Mouse (Mus musculus): Measurements from ENCODE around the gene 2510002D24Rik. TPM values are rescaled to one million over a fixed set of nuclear protein-coding genes. Genes with fewer than 3 reads are reported as not detected.

2510002D24Rik gene
- polyA plus RNA-seq, 1 experiment from 2014 or later = 35.6 TPM

GRCm38 (mm10) chr16:18809001-18809400 is 27.4 kb upstream of the 2510002D24Rik start:
- peaks cover 28% of the 10 kb centered on the region for H3K36me3 ChIP-seq (ENCODE audit: control insufficient read depth, insufficient read depth, low read length)
- H3K4me1 ChIP-seq (ENCODE audit: control insufficient read depth, insufficient read depth, low read length) = peaks cover 7% of the 10 kb centered on the region
- no peak overlapping the region for H3K4me2 ChIP-seq
- no peak overlapping the region for H3K9ac ChIP-seq (ENCODE audit: low read depth, low read length)
- no peak for ATAC-seq (replicated peaks; ENCODE audit: insufficient number of reproducible peaks, low FRiP score, low TSS enrichment)
- no peak overlapping the region for H3K27ac ChIP-seq (ENCODE audit: low read depth, low read length)
- H3K27me3 ChIP-seq (ENCODE audit: control insufficient read depth, insufficient read depth, low read length) = no peaks in the 10 kb centered on the region
- no peaks in the 10 kb centered on the region for H3K9me3 ChIP-seq (replicated peaks; ENCODE audit: control insufficient read depth, low read length)
- H3K4me3 ChIP-seq (ENCODE audit: low read depth, low read length) = no peak overlapping the region
- WGBS (ENCODE audit: insufficient replicate concordance) = 90% methylated on average over 5 of the region's 5 CpGs

- peak overlapping the region; percentile 95 for H3K9ac ChIP-seq (ENCODE audit: low read depth, low read length)
- H3K4me3 ChIP-seq (ENCODE audit: low read depth, low read length) = peak overlapping the region; percentile 90
- peak; percentile 19; the same call in 1 of the 2 replicates for ATAC-seq (replicated peaks; ENCODE audit: insufficient number of reproducible peaks, low FRiP score, low TSS enrichment)
- peaks cover 7% of the 10 kb centered on the region for H3K4me1 ChIP-seq (ENCODE audit: control insufficient read depth, insufficient read depth, low read length)
- 8% methylated on average over 5 of the region's 5 CpGs for WGBS (ENCODE audit: insufficient replicate concordance)
- no peaks in the 10 kb centered on the region for H3K9me3 ChIP-seq (replicated peaks; ENCODE audit: control insufficient read depth, low read length)
- H3K27me3 ChIP-seq (ENCODE audit: control insufficient read depth, insufficient read depth, low read length) = no peaks in the 10 kb centered on the region
- peak overlapping the region; percentile 95 for H3K4me2 ChIP-seq
- H3K36me3 ChIP-seq (ENCODE audit: control insufficient read depth, insufficient read depth, low read length) = peaks cover 17% of the 10 kb centered on the region
- peak overlapping the region; percentile 63; the same call in 1 of the 2 replicates for H3K27ac ChIP-seq (ENCODE audit: low read depth, low read length)
Observed at GRCm38 (mm10) chr16:18811032-18811431, 25.3 kb upstream of the 2510002D24Rik start.

GRCm38 (mm10) chr16:18811468-18812384 is 24.7 kb upstream of the 2510002D24Rik start, which contains the start of the genes Ufd1 and Cdc45:
TSS of gene Ufd1 (plus strand) at chr16:18811779.
TSS of gene Cdc45 (minus strand) at chr16:18811987.
- H3K27me3 ChIP-seq (ENCODE audit: control insufficient read depth, insufficient read depth, low read length) = no peaks in the 10 kb centered on the region
- under 1% methylated on average over 42 of the region's 42 CpGs for WGBS (ENCODE audit: insufficient replicate concordance)
- peaks cover 16% of the 10 kb centered on the region for H3K36me3 ChIP-seq (ENCODE audit: control insufficient read depth, insufficient read depth, low read length)
- peak within 1 kb of the TSS; percentile 63 for H3K27ac ChIP-seq (ENCODE audit: low read depth, low read length)
- H3K4me3 ChIP-seq (ENCODE audit: low read depth, low read length) = peak within 1 kb of the TSS; percentile 90
- H3K4me1 ChIP-seq (ENCODE audit: control insufficient read depth, insufficient read depth, low read length) = peaks cover 7% of the 10 kb centered on the region
- peak within 1 kb of the TSS; percentile 95 for H3K9ac ChIP-seq (ENCODE audit: low read depth, low read length)
- peak; percentile 93 for ATAC-seq (replicated peaks; ENCODE audit: insufficient number of reproducible peaks, low FRiP score, low TSS enrichment)
- peak within 1 kb of the TSS; percentile 95 for H3K4me2 ChIP-seq
- H3K9me3 ChIP-seq (replicated peaks; ENCODE audit: control insufficient read depth, low read length) = no peaks in the 10 kb centered on the region

GRCm38 (mm10) chr16:18812385-18812910 is 23.9 kb upstream of the 2510002D24Rik start:
- no peaks in the 10 kb centered on the region for H3K27me3 ChIP-seq (ENCODE audit: control insufficient read depth, insufficient read depth, low read length)
- no peaks in the 10 kb centered on the region for H3K9me3 ChIP-seq (replicated peaks; ENCODE audit: control insufficient read depth, low read length)
- 2% methylated on average over 31 of the region's 31 CpGs for WGBS (ENCODE audit: insufficient replicate concordance)
- H3K9ac ChIP-seq (ENCODE audit: low read depth, low read length) = peak overlapping the region; percentile 95
- H3K4me2 ChIP-seq = peak overlapping the region; percentile 95
- H3K36me3 ChIP-seq (ENCODE audit: control insufficient read depth, insufficient read depth, low read length) = peaks cover 13% of the 10 kb centered on the region
- peaks cover 7% of the 10 kb centered on the region for H3K4me1 ChIP-seq (ENCODE audit: control insufficient read depth, insufficient read depth, low read length)
- ATAC-seq (replicated peaks; ENCODE audit: insufficient number of reproducible peaks, low FRiP score, low TSS enrichment) = peak; percentile 23
- peak overlapping the region; percentile 62 for H3K27ac ChIP-seq (ENCODE audit: low read depth, low read length)
- H3K4me3 ChIP-seq (ENCODE audit: low read depth, low read length) = peak overlapping the region; percentile 90

GRCm38 (mm10) chr16:18822356-18822755 is 14.0 kb upstream of the 2510002D24Rik start:
- ATAC-seq (replicated peaks; ENCODE audit: insufficient number of reproducible peaks, low FRiP score, low TSS enrichment) = no peak
- Histone ChIP-seq H3K9ac (ENCODE audit: low read depth, low read length) (no peak overlapping the region), H3K27me3 (ENCODE audit: control insufficient read depth, insufficient read depth, low read length) (no peaks in the 10 kb centered on the region), H3K27ac (ENCODE audit: low read depth, low read length) (no peak overlapping the region), H3K4me1 (ENCODE audit: control insufficient read depth, insufficient read depth, low read length) (no peaks in the 10 kb centered on the region), H3K4me3 (ENCODE audit: low read depth, low read length) (no peak overlapping the region), H3K36me3 (ENCODE audit: control insufficient read depth, insufficient read depth, low read length) (peaks cover 65% of the 10 kb centered on the region), H3K9me3 (replicated peaks; ENCODE audit: control insufficient read depth, low read length) (no peaks in the 10 kb centered on the region), H3K4me2 (no peak overlapping the region)
- WGBS (ENCODE audit: insufficient replicate concordance) = 70% methylated on average over 1 of the region's 1 CpGs

GRCm38 (mm10) chr16:18822925-18823324 is 13.5 kb upstream of the 2510002D24Rik start:
- 75% methylated on average over 4 of the region's 4 CpGs for WGBS (ENCODE audit: insufficient replicate concordance)
- no peaks in the 10 kb centered on the region for H3K4me1 ChIP-seq (ENCODE audit: control insufficient read depth, insufficient read depth, low read length)
- H3K36me3 ChIP-seq (ENCODE audit: control insufficient read depth, insufficient read depth, low read length) = peaks cover 62% of the 10 kb centered on the region
- H3K9ac ChIP-seq (ENCODE audit: low read depth, low read length) = no peak overlapping the region
- no peaks in the 10 kb centered on the region for H3K9me3 ChIP-seq (replicated peaks; ENCODE audit: control insufficient read depth, low read length)
- H3K27me3 ChIP-seq (ENCODE audit: control insufficient read depth, insufficient read depth, low read length) = no peaks in the 10 kb centered on the region
- no peak overlapping the region for H3K4me2 ChIP-seq
- no peak overlapping the region for H3K4me3 ChIP-seq (ENCODE audit: low read depth, low read length)
- ATAC-seq (replicated peaks; ENCODE audit: insufficient number of reproducible peaks, low FRiP score, low TSS enrichment) = no peak
- no peak overlapping the region for H3K27ac ChIP-seq (ENCODE audit: low read depth, low read length)

- H3K4me1 ChIP-seq (ENCODE audit: control insufficient read depth, insufficient read depth, low read length) = no peaks in the 10 kb centered on the region
- H3K27me3 ChIP-seq (ENCODE audit: control insufficient read depth, insufficient read depth, low read length) = no peaks in the 10 kb centered on the region
- peaks cover 34% of the 10 kb centered on the region for H3K36me3 ChIP-seq (ENCODE audit: control insufficient read depth, insufficient read depth, low read length)
- no peak for ATAC-seq (replicated peaks; ENCODE audit: insufficient number of reproducible peaks, low FRiP score, low TSS enrichment)
- H3K4me2 ChIP-seq = no peak overlapping the region
- H3K9ac ChIP-seq (ENCODE audit: low read depth, low read length) = no peak overlapping the region
- no peaks in the 10 kb centered on the region for H3K9me3 ChIP-seq (replicated peaks; ENCODE audit: control insufficient read depth, low read length)
- no peak overlapping the region for H3K27ac ChIP-seq (ENCODE audit: low read depth, low read length)
- WGBS (ENCODE audit: insufficient replicate concordance) = 87% methylated on average over 3 of the region's 3 CpGs
- H3K4me3 ChIP-seq (ENCODE audit: low read depth, low read length) = no peak overlapping the region
Observed at GRCm38 (mm10) chr16:18828630-18829029, 7.7 kb upstream of the 2510002D24Rik start.

- 85% methylated on average over 6 of the region's 6 CpGs for WGBS (ENCODE audit: insufficient replicate concordance)
- ATAC-seq (replicated peaks; ENCODE audit: insufficient number of reproducible peaks, low FRiP score, low TSS enrichment) = no peak
Observed at GRCm38 (mm10) chr16:18829102-18829501, 7.3 kb upstream of the 2510002D24Rik start.

More at GRCm38 (mm10) chr16:18829102-18829501, 7.3 kb upstream of the 2510002D24Rik start:
- no peak overlapping the region for H3K4me2 ChIP-seq
- no peak overlapping the region for H3K9ac ChIP-seq (ENCODE audit: low read depth, low read length)
- no peaks in the 10 kb centered on the region for H3K4me1 ChIP-seq (ENCODE audit: control insufficient read depth, insufficient read depth, low read length)
- no peaks in the 10 kb centered on the region for H3K27me3 ChIP-seq (ENCODE audit: control insufficient read depth, insufficient read depth, low read length)
- H3K36me3 ChIP-seq (ENCODE audit: control insufficient read depth, insufficient read depth, low read length) = peaks cover 31% of the 10 kb centered on the region
- H3K27ac ChIP-seq (ENCODE audit: low read depth, low read length) = no peak overlapping the region
- H3K4me3 ChIP-seq (ENCODE audit: low read depth, low read length) = no peak overlapping the region
- no peaks in the 10 kb centered on the region for H3K9me3 ChIP-seq (replicated peaks; ENCODE audit: control insufficient read depth, low read length)
